Mouse (Mus musculus) embryonic fibroblast, embryonic 13.5 days (primary cell): ENCODE data around the gene Nup62.

Experiments
- CTCF ChIP-seq: IDR thresholded peaks from 2 replicates; pipeline ENCODE4 v1.5.1; 2011; ENCODE audit warnings: mild to moderate bottlenecking, control low read depth, low read length, moderate library complexity, borderline replicate concordance; ENCODE audit not compliant: insufficient read depth
- POLR2A ChIP-seq: IDR thresholded peaks from 2 replicates; pipeline ENCODE4 v1.6.1; 2011; ENCODE audit warnings: low read depth, mild to moderate bottlenecking, control low read depth, low read length, moderate library complexity

DNA sequence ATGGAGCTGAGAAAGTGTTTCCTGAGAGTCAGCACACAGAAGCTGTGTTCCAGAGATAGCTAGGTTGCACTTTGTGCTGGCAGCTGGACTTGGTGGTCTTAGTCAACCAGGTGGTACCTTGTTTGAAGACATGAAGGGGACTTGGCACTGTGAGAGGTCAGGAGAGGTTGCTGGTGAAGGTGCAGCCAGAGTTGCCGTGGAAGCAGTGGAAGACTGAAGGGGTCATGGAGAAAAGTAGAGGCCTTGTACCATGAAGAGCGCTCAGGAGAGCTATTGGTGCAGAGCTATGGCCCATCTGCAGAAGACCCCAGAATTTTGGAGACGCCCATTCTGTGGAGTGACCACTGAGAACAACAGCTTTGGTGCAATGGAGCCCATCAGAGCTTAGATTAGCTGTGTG is 6.4 kb upstream of the Nup62 start:
- TF ChIP-seq POLR2A, result peak; percentile 50; the same call in 1 of the 2 replicates
- TF ChIP-seq CTCF, result no peak
